Mouse (Mus musculus): Measurements from ENCODE around the gene Inafm1. TPM values are rescaled to one million over a fixed set of nuclear protein-coding genes. Genes with fewer than 3 reads are reported as not detected.

Gene Inafm1
- polyA plus RNA-seq, 1 experiment = 23.1 TPM

GRCm38 (mm10) chr7:16313481-16314220, 40.2 kb upstream of the Inafm1 start:
- Histone ChIP-seq H3K36me3 (ENCODE audit: control insufficient read depth, insufficient read depth, low read length) (no peaks in the 10 kb centered on the region), H3K4me1 (ENCODE audit: control insufficient read depth, insufficient read depth, low read length) (peaks cover 13% of the 10 kb centered on the region; the same call in 1 of the 2 replicates), H3K27me3 (replicated peaks; ENCODE audit: control insufficient read depth, insufficient read depth, low read length) (no peaks in the 10 kb centered on the region), H3K27ac (ENCODE audit: insufficient read depth, low read depth, low read length) (peak overlapping the region; percentile 91), H3K4me3 (ENCODE audit: insufficient read depth, low read depth, low read length) (peak overlapping the region; percentile 83)
- DNase-seq = peak; percentile 82
- 2% methylated on average over 66 of the region's 66 CpGs for WGBS
- TF ChIP-seq POLR2A (IDR thresholded peaks at IDR 0.05; ENCODE audit: low read depth, low read length) (peak; percentile 86), CTCF (conservative IDR thresholded peaks at IDR 0.05; ENCODE audit: insufficient read depth, insufficient read length, low read depth, low read length) (0 out of 2 replicates have a peak, but pooled peaks have one; percentile 1)

DNA sequence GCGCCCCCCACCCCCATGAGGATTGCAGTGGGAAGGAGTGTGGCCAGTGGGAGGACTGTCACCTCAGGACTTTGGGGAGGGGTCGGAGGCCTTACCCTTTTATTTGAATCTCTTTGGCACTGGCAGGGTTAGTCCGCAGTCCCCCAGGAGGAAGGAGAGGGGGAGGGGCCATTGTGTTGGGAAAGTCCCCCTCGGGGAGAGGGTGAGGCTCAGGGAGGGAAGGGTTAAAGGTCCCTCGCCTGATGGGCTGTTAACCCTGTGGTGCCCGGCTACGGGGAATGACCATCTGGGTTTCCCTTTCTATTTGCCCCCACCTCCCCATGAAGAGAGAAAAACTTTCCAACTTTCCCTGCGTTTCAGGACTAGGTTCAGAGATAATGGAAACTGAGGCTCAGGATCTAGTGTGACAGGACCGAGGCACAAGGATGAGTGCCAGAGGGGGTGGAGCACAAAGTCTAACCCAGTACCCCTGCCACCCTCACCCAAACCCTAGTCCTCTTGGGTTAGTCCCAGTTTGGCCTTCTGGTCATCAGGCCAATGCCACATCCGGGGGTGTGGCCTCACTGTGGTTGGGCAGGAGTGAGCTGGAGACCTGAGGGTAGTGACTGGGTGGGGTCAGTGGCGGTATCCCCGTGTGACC, 39.4 kb upstream of the Inafm1 start:
- H3K27me3 ChIP-seq (replicated peaks; ENCODE audit: control insufficient read depth, insufficient read depth, low read length) = no peaks in the 10 kb centered on the region
- TF ChIP-seq POLR2A (IDR thresholded peaks at IDR 0.05; ENCODE audit: low read depth, low read length) (no peak), CTCF (conservative IDR thresholded peaks at IDR 0.05; ENCODE audit: insufficient read depth, insufficient read length, low read depth, low read length) (no peak)
- peak; percentile 83 for DNase-seq
- H3K36me3 ChIP-seq (ENCODE audit: control insufficient read depth, insufficient read depth, low read length) = no peaks in the 10 kb centered on the region
- H3K4me3 ChIP-seq (ENCODE audit: insufficient read depth, low read depth, low read length) = peak overlapping the region; percentile 83
- H3K4me1 ChIP-seq (ENCODE audit: control insufficient read depth, insufficient read depth, low read length) = peaks cover 13% of the 10 kb centered on the region; the same call in 1 of the 2 replicates
- 4% methylated on average over 12 of the region's 12 CpGs for WGBS
- H3K27ac ChIP-seq (ENCODE audit: insufficient read depth, low read depth, low read length) = peak overlapping the region; percentile 91

DNA sequence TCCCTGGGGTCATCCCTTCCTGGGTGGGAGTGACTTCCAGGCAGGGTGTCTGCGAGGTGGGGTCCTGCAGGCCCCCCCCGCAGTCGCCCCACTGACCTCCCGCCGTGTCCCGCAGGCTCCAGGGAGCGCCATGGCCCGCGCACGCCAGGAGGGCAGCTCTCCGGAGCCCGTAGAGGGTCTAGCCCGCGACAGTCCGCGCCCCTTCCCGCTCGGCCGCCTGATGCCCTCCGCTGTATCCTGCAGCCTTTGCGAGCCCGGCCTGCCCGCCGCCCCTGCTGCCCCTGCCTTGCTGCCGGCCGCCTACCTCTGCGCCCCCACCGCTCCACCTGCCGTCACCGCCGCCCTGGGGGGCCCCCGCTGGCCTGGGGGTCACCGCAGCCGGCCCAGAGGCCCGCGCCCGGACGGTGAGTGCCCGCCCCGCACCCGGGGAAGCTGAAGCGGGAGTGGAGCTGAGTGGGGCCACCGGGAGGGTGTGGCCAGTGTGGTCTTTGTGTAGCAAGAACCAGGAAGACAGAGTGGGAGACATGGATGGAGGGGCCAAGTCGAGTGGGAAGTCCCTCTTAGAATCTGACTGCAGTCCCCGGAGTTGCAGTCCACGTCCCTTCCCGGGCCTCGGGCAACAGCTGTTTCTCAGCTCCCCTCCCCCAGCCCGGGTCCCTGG, 38.7 kb upstream of the Inafm1 start:
- peak; percentile 41 for DNase-seq
- no peaks in the 10 kb centered on the region for H3K27me3 ChIP-seq (replicated peaks; ENCODE audit: control insufficient read depth, insufficient read depth, low read length)
- H3K4me1 ChIP-seq (ENCODE audit: control insufficient read depth, insufficient read depth, low read length) = peaks cover 13% of the 10 kb centered on the region; the same call in 1 of the 2 replicates
- H3K27ac ChIP-seq (ENCODE audit: insufficient read depth, low read depth, low read length) = peak overlapping the region; percentile 18; the same call in 1 of the 2 replicates
- TF ChIP-seq CTCF (conservative IDR thresholded peaks at IDR 0.05; ENCODE audit: insufficient read depth, insufficient read length, low read depth, low read length) (no peak), POLR2A (IDR thresholded peaks at IDR 0.05; ENCODE audit: low read depth, low read length) (no peak)
- no peaks in the 10 kb centered on the region for H3K36me3 ChIP-seq (ENCODE audit: control insufficient read depth, insufficient read depth, low read length)
- H3K4me3 ChIP-seq (ENCODE audit: insufficient read depth, low read depth, low read length) = peak overlapping the region; percentile 83
- 2% methylated on average over 46 of the region's 49 CpGs for WGBS

DNA sequence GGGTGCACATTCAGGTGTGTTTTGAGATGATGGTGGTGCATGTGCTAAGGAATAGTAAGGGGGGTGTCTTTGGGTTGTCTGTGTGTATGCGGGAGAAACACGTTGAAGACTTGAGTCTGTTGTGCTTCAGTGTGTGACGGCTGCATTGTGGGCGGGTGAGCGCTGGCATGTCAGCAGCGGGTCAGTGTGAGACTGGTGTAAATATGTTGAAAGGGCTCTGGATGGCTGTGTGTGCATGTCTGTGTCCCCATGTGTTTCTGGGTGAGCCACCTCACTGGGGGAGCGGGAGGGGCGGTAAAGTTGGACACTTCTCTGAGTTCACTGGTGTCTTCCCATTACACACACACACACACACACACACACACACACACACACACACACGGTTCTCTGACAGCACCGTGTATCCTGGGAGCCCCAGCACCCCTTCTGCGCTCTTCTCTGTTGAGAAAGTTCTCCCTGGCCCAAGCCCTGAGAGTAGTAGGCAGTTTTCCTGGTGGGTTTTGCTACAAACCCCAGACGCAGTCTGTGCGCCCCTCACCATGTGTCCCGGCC, 38.1 kb upstream of the Inafm1 start:
- H3K27me3 ChIP-seq (replicated peaks; ENCODE audit: control insufficient read depth, insufficient read depth, low read length) = no peaks in the 10 kb centered on the region

GRCm38 (mm10) chr7:16310521-16311452, 37.4 kb upstream of the Inafm1 start:
- WGBS = under 1% methylated on average over 31 of the region's 31 CpGs
- peak; percentile 28 for DNase-seq
- peaks cover 13% of the 10 kb centered on the region; the same call in 1 of the 2 replicates for H3K4me1 ChIP-seq (ENCODE audit: control insufficient read depth, insufficient read depth, low read length)
- peak overlapping the region; percentile 83 for H3K4me3 ChIP-seq (ENCODE audit: insufficient read depth, low read depth, low read length)
- H3K27ac ChIP-seq (ENCODE audit: insufficient read depth, low read depth, low read length) = peak overlapping the region; percentile 48; the same call in 1 of the 2 replicates
- no peaks in the 10 kb centered on the region for H3K27me3 ChIP-seq (replicated peaks; ENCODE audit: control insufficient read depth, insufficient read depth, low read length)
- H3K36me3 ChIP-seq (ENCODE audit: control insufficient read depth, insufficient read depth, low read length) = no peaks in the 10 kb centered on the region
- no peak for TF ChIP-seq POLR2A (IDR thresholded peaks at IDR 0.05; ENCODE audit: low read depth, low read length)
- no peak for TF ChIP-seq CTCF (conservative IDR thresholded peaks at IDR 0.05; ENCODE audit: insufficient read depth, insufficient read length, low read depth, low read length)

More for the DNA sequence above, 38.1 kb upstream of the Inafm1 start:
- Histone ChIP-seq H3K4me3 (ENCODE audit: insufficient read depth, low read depth, low read length) (peak overlapping the region; percentile 83), H3K36me3 (ENCODE audit: control insufficient read depth, insufficient read depth, low read length) (no peaks in the 10 kb centered on the region), H3K4me1 (ENCODE audit: control insufficient read depth, insufficient read depth, low read length) (peaks cover 13% of the 10 kb centered on the region; the same call in 1 of the 2 replicates), H3K27ac (ENCODE audit: insufficient read depth, low read depth, low read length) (peak overlapping the region; percentile 18; the same call in 1 of the 2 replicates)
- peak; percentile 30 for DNase-seq
- no peak for TF ChIP-seq CTCF (conservative IDR thresholded peaks at IDR 0.05; ENCODE audit: insufficient read depth, insufficient read length, low read depth, low read length)
- TF ChIP-seq POLR2A (IDR thresholded peaks at IDR 0.05; ENCODE audit: low read depth, low read length) = no peak
- 2% methylated on average over 14 of the region's 14 CpGs for WGBS

DNA sequence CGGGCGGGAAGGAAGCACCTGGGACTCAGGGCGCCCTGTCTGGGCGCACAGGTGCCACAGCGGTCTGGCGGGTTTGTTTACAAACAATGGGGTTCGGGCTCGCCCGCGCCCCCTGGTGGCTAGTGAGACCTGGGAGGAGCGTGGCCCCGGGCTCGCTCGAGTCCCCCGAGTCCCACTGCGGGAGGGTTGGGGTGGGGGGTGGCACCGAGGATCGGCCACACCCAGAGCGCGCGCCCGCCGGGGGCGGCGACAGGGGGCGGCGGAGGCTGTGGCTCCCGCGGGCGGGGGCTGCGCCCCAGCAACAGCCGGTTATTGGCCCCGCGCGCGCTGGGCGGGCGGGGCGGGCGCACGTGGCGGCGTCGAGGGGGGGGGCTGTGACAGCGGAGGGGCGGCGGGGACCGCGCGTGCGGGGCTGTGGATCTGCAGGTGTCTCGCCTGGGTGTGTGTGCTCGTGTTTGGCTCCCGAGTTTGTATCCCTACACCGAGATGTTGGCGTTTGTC, 36.7 kb upstream of the Inafm1 start:
- peak; percentile 88 for DNase-seq
- peak; percentile 59 for TF ChIP-seq CTCF (conservative IDR thresholded peaks at IDR 0.05; ENCODE audit: insufficient read depth, insufficient read length, low read depth, low read length)
- TF ChIP-seq POLR2A (IDR thresholded peaks at IDR 0.05; ENCODE audit: low read depth, low read length) = no peak
- Histone ChIP-seq H3K36me3 (ENCODE audit: control insufficient read depth, insufficient read depth, low read length) (no peaks in the 10 kb centered on the region), H3K4me3 (ENCODE audit: insufficient read depth, low read depth, low read length) (peak overlapping the region; percentile 83), H3K4me1 (ENCODE audit: control insufficient read depth, insufficient read depth, low read length) (peaks cover 13% of the 10 kb centered on the region; the same call in 1 of the 2 replicates), H3K27me3 (replicated peaks; ENCODE audit: control insufficient read depth, insufficient read depth, low read length) (no peaks in the 10 kb centered on the region), H3K27ac (ENCODE audit: insufficient read depth, low read depth, low read length) (peak overlapping the region; percentile 48; the same call in 1 of the 2 replicates)
- WGBS = under 1% methylated on average over 54 of the region's 56 CpGs

Measured in kidney, adult 2 months (tissue).